Mouse (Mus musculus): ENCODE measurements around the gene Mtmr3. TPM values are rescaled to one million over a fixed set of nuclear protein-coding genes. Genes with fewer than 3 reads are reported as not detected.
A peak's percentile ranks its signal among the peaks of the same experiment; 100 is the strongest.

Mtmr3 gene
- total RNA-seq, 1 experiment from 2014 or later = 47.0 TPM

DNA sequence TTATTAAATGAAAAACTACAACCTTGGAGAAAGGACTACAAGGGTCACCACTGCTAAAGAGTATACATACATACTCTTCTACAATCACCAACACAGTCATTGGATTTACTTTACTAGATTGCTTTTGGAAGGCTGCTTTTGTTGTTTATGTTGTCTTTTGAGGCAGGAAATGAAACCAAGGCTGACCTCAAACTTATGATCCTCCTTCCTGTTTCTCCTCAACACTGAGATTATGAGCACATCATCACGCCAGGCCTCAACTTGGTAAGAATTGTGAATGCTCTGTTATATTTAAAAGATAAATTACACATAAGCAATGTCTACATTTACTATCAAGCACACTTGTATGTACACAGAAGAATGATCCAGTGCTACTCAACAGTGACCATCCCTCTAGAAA is 58.0 kb downstream of the Mtmr3 start:
- 0 out of 2 replicates have a peak, but pooled peaks have one; percentile 18 for ATAC-seq (replicated peaks; ENCODE audit: low read depth, poor library complexity, severe bottlenecking)

DNA sequence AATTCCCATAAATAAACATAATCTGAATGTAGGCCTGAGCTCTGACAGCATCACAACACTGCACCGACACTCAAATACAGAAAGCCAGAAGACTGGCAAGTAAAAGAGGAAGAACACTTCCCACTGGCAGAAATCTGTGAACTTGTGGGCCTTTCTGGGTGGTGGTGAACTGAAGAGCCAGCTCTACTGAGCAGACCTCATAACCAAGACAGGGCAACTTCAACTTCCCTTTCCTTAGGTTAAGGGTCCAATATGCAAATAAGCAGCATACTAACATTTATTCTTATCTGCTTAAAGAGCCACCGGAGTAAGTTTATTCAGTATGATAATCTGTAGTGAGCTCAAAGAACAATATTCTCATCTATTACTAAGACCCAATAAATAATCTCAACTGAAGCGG is 67.5 kb downstream of the Mtmr3 start:
- peak; percentile 71 for ATAC-seq (replicated peaks; ENCODE audit: low read depth, poor library complexity, severe bottlenecking)

DNA sequence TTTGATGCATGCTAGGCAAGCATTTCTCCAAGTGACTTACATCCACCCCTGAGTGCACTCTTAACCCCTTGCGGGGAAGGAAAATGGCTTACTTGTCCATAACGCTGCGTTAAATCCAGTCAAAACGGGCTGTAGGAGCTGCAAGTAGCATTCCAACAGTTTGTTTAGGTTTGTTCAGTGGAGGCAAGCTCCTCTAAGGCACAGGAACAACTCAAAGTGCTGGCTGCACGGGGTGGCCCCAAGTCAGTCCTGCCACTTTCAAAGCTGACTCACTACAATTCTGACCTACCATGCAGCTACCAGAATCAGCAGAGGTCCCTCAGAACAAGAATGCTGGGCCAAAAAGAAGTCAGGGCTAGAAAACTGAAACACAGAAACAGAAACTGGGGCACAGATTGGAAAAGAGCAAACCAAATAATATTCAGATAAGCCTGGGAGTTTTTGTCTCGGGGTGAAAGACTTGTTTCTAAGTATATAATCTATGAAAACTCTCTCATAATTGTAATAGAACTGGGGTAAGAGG is 72.5 kb downstream of the Mtmr3 start:
- no peak for ATAC-seq (replicated peaks; ENCODE audit: low read depth, poor library complexity, severe bottlenecking)

DNA sequence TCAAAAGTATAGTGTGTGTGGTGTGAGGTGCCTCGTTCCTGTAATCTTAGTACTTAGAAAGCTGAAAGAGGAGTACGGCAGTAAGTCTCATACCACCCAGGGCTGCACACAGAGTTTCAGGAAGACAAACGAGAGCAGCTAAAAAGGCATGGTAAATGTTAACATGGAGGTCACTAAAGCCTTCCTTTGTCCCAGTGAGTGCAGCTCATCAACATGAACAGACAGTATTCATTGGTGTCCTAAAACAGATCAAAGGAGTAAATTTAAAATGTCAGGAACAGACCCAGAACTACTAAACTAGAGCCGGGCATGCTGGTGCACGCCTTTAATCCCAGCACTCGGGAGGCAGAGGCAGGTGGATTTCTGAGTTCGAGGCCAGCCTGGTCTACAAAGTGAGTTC is 75.7 kb downstream of the Mtmr3 start:
- no peak for ATAC-seq (replicated peaks; ENCODE audit: low read depth, poor library complexity, severe bottlenecking)

DNA sequence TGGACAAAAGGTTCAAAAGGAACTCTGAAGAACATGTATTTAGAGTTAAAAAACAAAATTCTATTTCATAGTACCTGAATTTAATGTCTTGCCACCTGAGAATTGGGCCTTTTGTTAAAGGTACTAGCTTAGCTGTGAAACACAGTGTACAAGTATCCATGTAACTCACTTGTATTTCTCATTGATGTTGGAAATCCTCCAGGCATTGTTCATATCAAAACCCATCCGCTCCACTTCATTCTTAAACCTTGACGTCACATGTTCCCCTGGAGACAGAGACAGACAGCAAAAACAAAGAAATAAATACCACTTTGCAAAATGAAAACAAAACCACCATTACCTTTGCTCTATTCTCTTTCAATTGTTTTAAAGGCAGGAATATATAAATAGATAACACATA is 87.2 kb downstream of the Mtmr3 start:
- ATAC-seq (replicated peaks; ENCODE audit: low read depth, poor library complexity, severe bottlenecking) = no peak

DNA sequence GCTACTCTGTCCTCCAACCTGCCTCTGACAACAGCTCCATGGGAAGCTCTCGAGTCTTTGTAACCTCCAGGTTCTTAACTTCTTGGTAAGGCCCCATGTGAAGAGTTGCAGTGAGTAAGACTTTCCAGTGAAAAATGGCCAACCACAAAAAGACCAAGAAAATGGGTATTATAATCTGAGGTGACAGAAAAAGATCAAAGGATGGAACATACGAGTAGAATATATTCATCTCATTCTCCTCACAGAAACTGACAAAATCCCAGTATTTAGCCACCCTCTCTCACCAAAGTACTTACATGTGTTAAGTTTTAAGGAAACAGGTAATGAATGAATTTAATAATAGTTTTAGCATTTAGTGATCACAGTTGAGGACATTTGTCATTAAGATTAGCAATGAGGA is 88.2 kb downstream of the Mtmr3 start:
- no peak for ATAC-seq (replicated peaks; ENCODE audit: low read depth, poor library complexity, severe bottlenecking)

DNA sequence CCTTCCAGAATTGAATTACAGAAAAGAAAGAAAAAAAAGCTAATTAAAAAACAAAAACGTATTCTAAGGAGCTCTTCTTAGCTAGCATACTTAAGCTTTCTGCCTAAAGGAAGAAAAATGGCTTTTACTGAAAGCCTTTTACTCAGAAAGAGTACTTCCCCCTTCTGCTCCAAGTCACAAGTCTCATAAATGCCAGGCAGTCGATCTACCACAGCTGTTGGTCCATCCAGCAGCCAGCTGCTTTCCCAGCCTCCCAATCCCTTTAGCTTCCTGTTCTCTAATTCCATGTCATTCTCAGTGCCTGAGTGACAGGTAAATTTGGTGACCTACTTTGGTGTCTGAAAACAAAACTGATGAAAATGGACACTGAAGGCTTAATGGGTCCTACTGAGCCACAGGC is 92.5 kb downstream of the Mtmr3 start:
- ATAC-seq (replicated peaks; ENCODE audit: low read depth, poor library complexity, severe bottlenecking) = no peak

DNA sequence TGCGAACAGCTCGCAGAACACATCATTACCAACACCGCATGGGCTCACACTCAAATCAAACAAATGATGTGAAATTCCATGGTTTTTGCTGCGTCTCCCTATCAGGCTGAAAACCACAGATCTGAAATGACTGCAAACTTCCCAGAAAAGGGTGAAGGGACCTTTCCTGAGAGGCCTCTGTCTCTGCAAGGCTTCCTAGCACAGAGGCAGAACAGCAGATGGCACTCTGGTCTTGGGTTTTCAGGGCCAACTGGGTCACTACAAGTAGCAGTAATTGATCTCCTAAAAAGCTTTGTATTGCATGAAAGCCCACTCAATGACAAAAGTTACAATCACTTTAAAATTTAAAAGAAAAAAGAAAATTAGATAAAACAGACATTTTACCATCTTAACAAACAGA is 93.8 kb downstream of the Mtmr3 start:
- no peak for ATAC-seq (replicated peaks; ENCODE audit: low read depth, poor library complexity, severe bottlenecking)

DNA sequence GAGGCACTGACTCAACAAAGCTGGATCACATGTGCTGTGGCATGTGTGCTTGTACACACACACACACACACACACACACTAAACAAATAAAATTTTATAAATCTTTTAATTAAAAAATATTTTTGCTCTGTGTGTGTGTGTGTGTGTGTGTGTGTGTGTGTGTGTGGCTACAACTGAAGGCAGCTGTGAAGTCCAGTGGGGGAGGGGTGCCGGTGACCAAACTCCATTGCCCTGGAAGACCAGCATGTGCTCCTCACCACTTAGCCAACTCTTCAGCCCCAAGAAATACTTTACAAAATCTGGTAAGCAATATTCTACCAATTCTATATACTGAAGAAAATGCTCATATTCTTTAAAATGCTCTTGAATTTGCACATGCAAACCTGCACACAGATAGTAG is 94.4 kb downstream of the Mtmr3 start:
- no peak for ATAC-seq (replicated peaks; ENCODE audit: low read depth, poor library complexity, severe bottlenecking)

DNA sequence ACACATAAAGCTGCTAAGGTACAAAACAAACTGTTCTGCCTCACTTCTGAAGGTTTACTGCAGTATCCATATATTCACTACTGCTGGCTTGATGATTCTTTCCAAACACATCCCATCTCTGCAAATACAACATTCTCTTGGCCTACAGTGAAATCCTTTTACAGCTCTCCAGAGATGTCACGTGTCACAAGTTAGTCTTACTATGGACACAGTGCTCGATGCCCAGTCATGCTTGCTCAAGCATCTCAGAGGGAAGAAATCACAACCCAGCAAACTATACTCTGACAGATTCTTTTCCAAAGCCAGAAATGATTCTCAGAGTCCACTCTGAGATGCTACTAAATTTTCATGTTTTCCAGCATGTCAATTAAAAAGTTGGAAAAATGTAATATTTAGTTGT is 95.2 kb downstream of the Mtmr3 start:
- no peak for ATAC-seq (replicated peaks; ENCODE audit: low read depth, poor library complexity, severe bottlenecking)

DNA sequence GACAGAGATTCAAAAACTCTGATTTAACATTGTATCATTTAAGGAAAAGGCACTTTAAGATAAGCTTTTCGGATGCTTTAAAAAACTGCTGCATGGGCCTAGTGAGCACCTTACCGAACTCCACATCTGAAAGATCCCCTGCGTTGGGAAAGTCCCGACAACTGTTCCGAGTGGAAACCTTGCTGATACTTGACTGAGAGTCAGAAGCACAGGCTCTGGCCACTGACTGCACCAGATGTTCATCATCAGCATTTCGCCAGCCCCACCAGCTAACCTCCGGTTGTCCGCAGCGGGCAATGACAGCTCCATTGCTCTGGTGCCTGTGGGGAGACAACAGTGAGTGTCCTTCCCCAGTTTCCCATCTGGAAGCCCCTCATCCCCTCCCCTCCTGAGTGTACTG is 95.9 kb downstream of the Mtmr3 start:
- no peak for ATAC-seq (replicated peaks; ENCODE audit: low read depth, poor library complexity, severe bottlenecking)

DNA sequence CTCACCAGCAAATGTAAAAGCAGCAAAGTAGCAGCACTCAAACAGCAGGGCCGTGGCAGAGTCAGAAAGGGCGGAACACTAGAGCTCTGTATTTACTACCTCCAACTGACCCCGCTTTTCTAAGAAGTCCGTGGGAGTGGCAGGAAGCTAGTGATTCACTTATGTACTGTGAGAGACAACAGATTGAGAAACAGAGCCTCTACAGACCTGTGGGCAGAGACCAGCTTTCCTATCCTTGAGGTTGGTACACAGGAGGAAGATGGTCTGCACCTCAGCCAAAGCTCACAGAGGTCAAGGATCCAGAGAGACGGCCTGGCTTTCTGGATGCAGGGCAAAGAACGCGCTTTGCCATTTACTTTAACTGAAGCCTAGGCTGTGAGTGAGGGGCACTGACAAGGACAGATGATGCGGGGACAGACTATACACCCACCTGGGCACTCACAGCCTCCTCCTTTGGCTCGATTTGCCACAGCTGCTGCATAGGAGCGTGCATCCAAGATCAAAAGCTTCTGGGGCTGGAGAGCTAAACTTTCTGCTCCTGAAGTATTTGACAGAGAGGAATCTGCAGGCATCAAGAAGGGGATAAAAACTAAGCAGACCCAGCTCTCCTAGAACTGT is 97.1 kb downstream of the Mtmr3 start:
- no peak for ATAC-seq (replicated peaks; ENCODE audit: low read depth, poor library complexity, severe bottlenecking)

DNA sequence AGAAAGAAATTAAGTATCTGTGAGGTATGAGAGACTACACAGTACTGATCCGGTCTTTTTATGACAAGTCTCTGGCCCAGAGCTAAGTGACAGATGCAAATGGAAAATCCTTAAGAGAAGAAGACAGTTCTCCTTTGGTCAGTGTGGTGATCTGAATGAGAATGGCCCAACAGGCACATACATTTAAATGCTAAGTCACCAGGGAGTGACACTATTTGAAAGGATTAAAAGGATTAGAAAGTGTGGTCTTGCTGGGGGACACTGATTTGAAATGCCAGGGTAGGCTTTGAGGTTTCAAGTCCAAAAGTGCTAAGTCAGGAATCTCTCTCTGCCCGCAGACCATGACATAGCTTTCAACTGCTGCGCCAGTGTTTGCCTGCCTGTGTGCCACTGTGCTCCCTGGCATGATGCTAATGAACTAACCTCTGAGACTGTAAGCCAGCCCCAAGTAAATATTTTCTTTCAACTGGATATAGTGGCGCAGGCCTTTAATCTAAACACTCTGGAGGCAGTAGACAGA is 99.6 kb downstream of the Mtmr3 start:
- ATAC-seq (replicated peaks; ENCODE audit: low read depth, poor library complexity, severe bottlenecking) = no peak

DNA sequence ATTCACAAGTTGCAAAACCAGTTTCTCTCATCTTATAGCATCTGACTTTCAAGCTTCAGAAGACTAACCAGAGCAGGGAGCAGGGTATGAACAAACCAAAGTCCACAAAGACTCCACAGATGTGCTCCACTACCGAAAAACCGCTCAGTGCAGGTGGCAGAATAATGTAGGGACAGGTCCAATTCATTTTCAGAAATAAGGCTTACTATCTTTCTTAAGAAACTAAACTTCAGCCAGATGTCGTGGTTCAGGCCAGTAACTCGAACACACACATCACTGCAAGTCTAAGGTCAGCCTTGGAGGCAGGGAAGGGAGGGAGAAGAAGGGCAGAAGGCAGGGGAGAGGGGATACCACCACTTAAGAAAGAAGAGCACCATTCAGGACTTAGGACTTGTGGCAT is 105.5 kb downstream of the Mtmr3 start:
- ATAC-seq (replicated peaks; ENCODE audit: low read depth, poor library complexity, severe bottlenecking) = no peak

DNA sequence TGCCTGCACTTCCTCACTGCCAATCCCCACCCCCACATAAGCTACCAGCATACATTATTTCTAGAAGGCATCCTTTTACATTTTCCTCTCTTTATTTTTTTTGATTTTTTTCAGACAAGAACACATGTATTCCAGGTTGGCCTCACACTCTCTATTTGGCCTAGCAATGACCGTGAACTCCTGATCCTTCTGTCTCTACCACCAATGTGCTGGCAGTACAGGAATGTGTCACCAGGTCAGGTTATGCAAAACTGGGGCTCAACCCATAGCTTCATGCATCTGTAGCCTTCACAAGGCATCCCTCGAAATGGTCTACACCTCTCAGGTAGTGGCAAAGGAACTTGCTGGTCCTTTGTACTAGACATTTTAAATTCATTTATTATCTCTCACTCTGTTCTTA is 105.9 kb downstream of the Mtmr3 start:
- no peak for ATAC-seq (replicated peaks; ENCODE audit: low read depth, poor library complexity, severe bottlenecking)

DNA sequence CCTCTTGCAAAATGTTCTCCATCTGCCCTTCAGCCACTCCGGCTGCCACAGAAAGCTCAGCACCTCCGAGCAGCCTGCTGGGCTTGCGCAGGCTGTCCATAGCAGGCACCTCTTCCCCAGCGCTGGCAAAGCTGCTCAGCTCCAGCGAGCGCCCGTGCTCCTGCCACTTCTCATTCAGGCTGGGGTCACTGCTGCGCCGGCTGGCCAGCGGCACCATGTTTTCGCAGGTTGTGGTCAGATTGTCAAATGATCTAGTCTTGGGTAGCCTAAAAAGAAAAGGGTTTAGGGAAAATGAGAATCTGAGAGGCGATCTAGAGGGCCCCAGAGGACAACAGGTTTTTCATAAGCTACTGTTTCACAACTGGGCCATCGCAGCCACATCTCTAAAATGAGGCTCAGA is 106.3 kb downstream of the Mtmr3 start:
- no peak for ATAC-seq (replicated peaks; ENCODE audit: low read depth, poor library complexity, severe bottlenecking)

DNA sequence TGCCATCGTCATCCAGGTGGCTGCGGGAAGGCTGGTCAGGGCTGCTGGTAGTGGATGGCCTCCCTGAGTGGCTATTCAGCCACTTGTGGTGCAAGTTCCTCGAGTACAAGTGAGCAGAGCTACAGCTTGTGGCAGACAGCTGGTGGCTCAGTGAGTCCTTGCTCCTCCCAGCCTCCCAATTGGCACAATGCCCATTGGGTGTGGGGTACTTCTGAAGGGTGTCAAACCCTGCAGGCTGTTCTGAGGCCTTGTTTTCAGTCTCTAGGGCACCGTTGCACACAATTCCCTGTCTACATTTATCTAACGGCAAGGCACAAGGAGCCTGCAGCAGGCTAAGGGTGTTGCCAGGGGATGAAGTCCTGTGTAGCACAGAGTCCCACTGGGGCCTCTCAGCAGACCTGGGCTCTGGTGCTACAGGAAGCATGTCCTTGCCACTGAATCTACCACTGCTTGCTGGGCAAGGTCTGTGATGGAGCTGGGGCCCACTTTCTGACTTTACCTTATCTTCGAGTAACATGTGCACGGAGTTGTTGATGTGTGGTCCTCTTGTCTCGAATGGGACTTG is 107.2 kb downstream of the Mtmr3 start:
- ATAC-seq (replicated peaks; ENCODE audit: low read depth, poor library complexity, severe bottlenecking) = peak; percentile 40; the same call in 1 of the 2 replicates

DNA sequence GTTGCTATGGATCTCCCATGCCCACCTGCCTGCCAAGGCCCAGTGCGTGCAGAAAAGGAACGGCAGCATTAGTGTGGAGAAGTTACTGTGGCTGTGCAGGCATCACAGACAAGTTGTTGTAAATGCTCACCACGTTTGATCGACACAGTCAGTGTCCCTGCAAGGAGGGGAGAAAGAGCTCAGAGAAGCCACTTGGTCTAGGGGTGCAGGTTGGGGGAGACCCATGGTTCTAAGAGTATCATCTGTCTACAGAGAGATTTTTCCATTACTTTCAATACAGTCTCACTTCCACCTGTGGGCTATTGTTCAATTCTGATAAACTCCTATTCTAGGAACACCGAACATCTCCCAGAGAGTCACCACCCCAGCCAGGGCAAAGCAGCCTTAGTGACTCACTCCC is 110.1 kb downstream of the Mtmr3 start:
- ATAC-seq (replicated peaks; ENCODE audit: low read depth, poor library complexity, severe bottlenecking) = no peak

DNA sequence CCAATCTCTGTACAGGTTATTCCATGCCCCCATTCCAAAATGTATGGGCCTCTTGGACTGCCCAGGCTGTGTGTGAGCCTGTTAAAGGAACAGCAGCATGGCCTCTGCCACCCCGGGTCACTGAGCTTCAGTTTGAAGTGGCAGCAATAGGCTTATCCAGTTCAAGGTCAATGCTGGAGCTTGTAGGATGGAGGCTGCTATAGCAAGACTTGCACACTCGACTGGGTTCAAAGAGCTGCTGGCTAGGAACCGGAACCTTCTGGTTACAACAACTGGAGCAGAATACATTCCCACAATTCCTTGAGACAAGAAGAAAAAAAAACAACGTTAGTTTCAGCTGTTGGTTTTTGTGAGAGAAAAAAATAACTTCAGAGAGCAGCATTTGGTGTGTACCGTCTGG is 112.0 kb downstream of the Mtmr3 start:
- no peak for ATAC-seq (replicated peaks; ENCODE audit: low read depth, poor library complexity, severe bottlenecking)

DNA sequence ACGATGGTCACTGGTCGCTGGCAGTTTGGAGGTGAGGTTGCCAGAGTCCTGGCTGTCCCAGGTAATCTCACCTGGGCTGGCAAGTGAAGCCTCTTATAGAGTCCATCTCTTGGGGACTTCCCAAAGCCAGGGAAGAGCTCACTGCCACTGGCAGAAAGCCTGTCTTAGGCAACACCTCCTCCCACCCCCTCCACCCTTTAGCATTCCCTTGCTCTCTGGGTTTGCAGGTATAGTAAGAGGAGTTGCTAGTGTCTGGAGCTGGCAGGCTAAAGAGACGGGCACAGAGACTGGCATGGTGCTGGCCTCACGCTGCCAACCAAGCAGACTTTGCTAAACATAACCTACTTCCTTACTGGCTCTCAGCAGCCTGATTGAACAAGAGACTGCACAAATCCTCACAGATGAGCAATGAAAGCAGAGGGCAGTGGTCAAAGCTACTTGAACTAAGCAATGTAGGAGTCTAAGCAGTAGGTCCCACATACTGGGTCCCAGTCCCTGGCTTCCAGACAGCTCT is 118.4 kb downstream of the Mtmr3 start:
- ATAC-seq (replicated peaks; ENCODE audit: low read depth, poor library complexity, severe bottlenecking) = no peak

DNA sequence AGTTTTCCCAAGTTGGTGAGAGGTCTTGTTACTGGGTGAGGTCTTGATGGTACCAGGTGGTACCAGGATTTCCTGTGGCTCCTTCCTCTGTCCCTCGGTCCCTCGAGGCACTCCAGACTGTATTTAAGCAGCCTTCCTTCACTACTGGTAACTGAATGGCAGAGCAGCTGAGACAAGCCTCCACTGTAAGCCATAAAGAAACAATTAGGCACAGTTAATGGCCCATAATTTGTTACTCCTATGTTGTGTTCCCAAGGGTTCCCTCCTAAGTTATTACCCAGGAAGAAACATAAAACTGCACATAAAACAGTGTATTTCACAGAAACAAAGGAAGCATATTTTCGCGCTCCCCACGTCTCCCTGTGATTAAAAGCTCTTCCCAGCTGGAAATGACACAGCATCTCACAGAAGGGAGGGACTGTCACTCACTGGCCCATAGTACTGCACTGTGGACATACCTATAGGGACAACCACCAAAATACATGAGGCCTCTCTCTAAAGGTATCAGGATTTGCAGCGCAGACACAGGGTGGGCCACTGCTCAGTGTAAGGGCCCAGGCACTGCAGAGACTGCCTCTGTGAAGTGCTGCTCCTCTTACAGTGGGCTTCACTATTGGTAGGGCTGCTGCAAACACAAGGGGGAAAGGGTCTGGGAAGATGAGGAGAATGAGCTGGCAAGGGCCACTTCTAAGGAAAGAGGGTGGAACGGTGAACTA is 122.0 kb downstream of the Mtmr3 start:
- no peak for ATAC-seq (replicated peaks; ENCODE audit: low read depth, poor library complexity, severe bottlenecking)

All from common myeloid progenitor, adult 5-6 weeks (primary cell).